Mouse (Mus musculus) kidney, adult 9 months (tissue): Measurements from ENCODE around the gene Nkrf.
A peak's percentile ranks its signal among the peaks of the same experiment; 100 is the strongest.

Experiments used
- DNase-seq: peaks from one replicate; pipeline ENCODE4 v3.0.0; 2022

Gene Nkrf

DNA sequence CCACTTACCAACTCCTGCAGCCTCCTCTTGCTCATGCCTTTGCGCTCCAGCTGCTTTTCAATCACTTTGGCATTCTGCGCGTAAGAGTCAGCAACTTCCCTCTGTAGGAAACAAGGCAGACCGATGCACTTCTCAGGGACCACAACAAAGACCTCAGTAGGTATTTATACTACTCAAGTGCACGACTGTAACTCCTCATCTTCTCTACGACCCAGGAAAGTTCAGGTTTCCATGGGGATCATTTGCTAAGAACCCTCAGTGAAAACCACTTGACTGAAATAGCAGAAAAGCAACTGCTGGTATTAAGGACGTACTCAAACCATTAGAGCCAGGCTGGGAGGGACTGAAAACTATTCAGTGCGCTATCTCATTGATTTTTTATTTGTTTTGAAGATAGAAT is 50.1 kb downstream of the Nkrf start:
- DNase-seq, result no peak

DNA sequence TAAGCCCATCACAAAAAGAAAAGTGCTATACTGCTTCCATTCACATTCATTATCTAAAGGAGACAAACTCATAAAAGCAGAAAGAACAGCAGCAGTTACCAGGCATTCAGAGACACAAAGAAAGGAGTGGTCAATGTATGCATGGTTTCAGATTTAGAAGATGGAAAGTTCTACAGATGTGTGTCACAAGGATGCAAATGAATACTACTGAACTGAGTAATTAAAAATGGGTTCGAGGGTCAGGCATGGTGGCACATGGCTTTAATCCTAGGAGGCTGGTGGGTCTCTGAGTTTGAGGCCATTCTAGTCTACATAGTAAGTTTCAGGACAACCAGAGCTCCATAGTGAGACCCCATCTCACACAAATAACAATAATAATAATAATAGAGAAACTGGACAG is 55.5 kb downstream of the Nkrf start:
- DNase-seq, result no peak

DNA sequence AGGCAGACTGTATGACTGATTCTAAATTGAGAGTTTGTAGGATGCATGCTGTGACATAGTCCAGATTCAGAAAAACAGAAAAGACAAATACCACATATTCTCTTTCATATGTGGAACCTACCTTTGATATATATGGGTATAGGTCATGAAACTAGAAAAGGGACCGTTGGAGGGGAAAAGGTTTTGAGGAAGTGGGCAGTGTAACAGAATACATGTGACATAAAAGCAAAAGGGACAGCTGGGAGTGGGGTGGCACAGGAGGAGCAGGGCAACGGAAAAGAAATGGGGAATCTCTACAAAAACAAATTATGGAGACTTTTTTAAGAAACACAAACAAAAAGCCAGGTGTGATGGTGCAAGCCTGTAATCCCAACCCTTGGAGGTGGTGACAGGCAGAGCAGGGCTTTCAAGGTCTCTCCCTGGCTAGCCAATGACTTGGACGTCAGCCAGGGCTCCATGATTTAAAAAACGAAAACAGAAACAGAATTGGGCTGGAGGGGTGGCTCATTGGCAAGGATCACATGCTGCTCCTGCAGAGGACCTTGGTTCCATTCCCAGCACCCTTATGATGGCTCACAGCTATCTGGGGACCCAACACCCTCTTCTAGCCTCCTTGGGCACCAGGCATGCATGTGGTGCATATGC is 59.2 kb downstream of the Nkrf start:
- no peak for DNase-seq

DNA sequence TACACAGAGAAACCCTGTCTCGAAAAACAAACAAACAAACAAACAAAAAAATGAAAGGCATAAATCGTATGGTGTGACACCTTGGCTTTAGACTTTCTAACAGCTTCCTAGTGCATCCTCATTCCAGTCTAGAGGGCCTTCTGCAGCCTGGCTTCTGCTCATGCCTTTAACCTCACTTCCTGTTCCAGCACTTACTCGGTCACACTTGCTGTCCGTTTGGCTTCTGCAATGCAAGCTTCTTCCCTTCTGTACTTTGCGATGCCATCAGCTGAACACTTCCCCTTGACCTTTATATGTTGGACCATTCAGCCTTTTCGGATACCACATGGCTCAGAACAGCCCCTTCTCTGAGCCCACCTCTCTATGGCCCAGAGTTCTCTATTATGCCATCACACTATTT is 61.0 kb downstream of the Nkrf start:
- DNase-seq, result no peak

DNA sequence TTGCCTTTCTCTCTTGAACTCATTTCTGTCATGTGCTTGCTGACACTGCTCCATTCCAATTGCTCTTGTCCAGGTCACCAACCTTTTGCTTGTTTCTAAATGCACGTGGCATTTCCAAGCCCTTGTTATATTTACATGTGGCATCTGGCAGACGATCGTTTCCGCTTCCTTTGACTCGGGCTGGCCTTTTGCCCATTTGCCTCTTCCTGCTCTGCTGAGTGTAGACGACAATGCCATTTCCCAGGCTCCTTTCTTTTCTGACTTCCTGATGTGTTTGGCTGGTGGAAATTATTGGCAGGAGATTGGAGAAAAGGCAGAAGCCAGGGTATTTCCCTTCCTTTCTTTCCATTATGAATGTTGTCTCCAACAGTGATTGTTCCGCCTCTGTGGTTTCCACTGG is 63.3 kb downstream of the Nkrf start:
- DNase-seq, result peak; percentile 61
